Mouse (Mus musculus): ENCODE data around the gene Fmc1. TPM values are rescaled to one million over a fixed set of nuclear protein-coding genes. Genes with fewer than 3 reads are reported as not detected.
"Not testable (repeated sequence)": the region's sequence is repeated elsewhere in the genome, so short reads cannot be mapped to it uniquely, and the experiment has no call there.

Fmc1 gene
- 10 to 100 TPM; 55.8 to 57.9 TPM for total RNA-seq (2021)
- long read RNA-seq, experiment 1, transcript Fmc1-201 (2 exons, 479 nt): major isoform, 18 of 19 reads
- long read RNA-seq, experiment 1, partial matches to known transcripts: 1 of 19 reads
- long read RNA-seq, experiment 1, other reads (novel, unspliced or antisense): 0 of 19 reads
- long read RNA-seq, experiment 2, transcript Fmc1-201 (2 exons, 479 nt): major isoform, 17 of 18 reads
- long read RNA-seq, experiment 2, partial matches to known transcripts: 1 of 18 reads
- long read RNA-seq, experiment 2, other reads (novel, unspliced or antisense): 0 of 18 reads

DNA sequence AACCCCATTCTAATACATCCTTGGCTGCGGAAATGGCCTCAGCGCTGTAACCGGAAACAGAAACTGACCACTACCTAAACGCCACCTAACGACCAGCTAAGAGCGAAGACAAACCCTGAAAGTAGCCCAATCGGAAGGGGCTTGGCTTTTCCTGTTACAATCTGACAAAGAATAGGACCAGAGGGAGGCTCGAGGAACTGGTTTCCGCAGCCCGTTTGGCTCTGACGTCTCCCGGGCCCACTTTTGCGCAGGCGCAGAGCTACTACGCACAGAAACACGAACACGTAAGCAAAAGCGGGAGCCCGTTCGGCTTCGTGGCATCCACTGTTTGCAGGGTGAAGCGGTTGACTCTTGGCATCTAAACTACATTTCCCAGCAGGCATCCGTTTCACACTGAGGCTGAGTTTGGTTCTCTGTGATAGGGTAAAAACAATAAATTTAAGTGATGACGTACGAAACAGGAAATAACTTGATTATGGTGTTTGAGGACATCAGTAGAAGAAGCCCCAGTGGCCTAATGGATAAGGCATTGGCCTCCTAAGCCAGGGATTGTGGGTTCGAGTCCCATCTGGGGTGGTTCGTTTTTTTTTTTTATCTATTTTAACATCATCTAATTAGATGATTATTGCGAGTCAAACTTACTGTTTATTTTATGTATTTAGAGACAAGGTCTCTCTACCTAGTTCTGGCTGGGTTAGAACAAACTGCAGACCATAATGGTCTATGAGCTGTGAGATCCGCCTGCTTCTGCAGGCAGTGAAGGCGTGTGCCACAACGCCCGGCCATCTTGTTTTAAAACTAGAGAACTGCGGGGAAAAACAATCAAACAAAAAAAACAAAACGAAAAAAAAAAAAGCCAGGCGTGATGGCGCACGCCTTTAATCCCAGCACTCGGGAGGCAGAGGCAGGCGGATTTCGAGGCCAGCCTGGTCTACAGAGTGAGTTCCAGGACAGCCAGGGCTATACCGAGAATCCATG is at the start of gene Fmc1:
Gene Fmc1, plus strand, starts transcription at position 75 of the 978 bp plus-strand sequence.
- peak; percentile 97 to 99 for DNase-seq (ENCODE audit: low spot score in 2 of 2)

DNA sequence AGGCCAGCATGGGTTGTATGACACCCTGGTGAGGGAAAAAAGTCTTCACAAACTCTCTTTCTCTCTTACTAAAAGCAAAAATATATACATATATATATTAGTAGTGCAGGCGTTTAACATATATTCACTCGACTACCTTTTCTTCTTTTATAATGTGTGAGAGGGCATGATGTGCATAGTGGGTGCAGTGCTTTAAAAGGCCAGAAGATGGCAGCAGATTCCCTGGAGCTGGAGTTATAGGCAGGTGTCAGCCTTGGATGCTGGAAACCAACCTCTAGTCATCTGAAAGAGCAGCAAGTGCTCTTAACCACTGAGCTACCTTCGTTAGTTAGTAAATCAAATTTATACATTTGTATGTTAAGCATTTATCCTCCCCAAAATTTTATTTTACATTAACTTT is 40.8 kb upstream of the Fmc1 start:
- peak in 1 of 2 experiments; percentile 18 for DNase-seq (ENCODE audit: low spot score in 2 of 2)

DNA sequence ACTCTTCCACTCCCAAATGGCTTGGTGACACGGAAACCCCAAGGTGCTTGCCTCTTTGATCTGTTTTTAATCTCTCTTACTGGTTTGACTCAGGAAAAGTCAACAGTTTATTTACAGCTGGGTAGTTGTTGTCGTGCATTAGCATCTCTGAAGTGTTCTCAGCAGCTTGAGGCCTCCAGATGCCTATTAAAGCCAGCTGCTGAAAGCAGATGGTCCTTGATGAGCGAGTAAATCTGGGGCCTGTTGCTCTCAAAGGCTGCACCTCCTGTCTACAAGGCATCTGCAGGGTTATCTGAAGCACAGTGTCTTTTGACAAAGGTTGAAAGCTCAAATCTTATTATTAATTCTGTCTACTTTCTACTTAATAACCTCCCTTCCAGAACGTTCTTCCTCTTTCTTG is 37.7 kb upstream of the Fmc1 start:
- DNase-seq (ENCODE audit: low spot score in 2 of 2): no peak

DNA sequence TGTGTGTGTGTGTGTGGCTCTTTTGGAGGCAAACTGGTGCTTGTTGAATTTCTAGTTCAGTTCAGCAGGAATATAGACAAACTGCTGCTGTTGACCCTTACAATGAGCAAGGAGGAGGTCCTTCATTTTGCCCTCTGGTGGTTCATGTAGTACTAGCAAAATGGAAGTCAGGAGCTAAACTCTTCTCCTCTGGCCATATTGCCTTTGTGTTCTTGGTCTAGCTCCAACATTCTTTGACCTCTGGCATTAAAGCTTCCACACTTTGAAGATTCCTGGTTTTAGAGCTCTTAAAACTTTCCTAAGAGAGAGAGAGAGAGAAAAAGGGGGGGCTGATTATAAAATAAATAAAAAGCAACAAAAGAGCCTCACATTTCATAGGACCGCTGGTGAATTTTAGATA is 21.2 kb upstream of the Fmc1 start:
- DNase-seq (ENCODE audit: low spot score in 2 of 2): no peak

DNA sequence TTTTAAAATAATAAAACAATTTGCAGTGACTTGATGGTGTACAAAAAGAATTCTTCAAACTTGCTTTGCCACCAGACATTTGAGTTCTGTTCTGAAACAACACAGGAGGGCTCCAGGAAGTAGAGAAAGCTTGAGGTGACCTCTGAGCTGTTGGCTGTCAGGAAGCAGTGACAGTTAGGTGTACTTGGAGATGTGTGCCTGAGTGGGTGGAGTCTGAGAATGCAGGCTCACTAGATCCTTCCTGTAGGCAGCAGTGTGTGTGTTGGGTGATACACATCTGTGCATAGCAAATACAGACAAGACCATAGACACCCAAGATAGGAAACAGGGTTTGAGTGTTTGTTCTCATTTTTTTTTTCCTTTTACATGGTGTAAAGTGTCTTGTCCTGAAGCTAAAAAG is 20.5 kb upstream of the Fmc1 start:
- no peak for DNase-seq (ENCODE audit: low spot score in 2 of 2)

DNA sequence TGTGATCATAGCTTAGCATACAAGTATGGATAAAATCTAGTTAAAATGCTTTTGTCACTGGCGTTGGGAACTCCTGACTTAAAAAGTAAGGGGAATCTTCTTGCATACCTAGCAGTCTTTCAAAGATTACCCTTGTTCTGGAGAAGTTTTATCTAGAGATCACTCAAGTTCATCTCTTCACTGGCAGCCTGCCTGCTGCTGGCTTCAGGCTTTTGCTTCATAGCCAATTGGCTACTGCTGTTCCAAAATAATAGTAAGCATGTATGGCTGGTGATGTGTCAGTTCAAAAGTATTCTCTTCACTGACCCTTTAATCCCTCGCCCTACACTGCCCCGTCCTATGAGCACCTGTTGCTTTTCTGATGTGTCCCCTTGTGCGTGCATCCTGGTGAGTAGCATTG is 18.1 kb upstream of the Fmc1 start:
- no peak for DNase-seq (ENCODE audit: low spot score in 2 of 2)

DNA sequence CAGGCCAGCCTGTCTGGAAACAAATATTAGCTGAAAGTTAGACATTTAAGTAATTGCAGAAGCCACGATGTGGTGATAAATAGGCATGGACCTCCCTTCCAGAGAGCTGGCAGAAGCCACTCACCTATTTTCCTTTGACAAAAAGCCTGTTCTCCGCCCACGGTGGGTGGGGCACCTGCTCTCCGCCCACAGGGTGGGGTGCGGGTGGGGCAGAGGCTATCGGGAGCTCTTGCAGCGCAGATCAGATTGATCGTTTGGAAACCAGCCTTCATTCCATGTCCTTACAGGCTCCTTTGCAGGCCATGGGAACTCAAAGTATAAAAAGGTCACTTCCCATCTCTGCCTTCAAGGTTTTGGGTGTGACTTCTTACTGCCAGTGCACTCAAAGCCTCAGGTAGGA is 9.5 kb upstream of the Fmc1 start:
- no peak for DNase-seq (ENCODE audit: low spot score in 2 of 2)

DNA sequence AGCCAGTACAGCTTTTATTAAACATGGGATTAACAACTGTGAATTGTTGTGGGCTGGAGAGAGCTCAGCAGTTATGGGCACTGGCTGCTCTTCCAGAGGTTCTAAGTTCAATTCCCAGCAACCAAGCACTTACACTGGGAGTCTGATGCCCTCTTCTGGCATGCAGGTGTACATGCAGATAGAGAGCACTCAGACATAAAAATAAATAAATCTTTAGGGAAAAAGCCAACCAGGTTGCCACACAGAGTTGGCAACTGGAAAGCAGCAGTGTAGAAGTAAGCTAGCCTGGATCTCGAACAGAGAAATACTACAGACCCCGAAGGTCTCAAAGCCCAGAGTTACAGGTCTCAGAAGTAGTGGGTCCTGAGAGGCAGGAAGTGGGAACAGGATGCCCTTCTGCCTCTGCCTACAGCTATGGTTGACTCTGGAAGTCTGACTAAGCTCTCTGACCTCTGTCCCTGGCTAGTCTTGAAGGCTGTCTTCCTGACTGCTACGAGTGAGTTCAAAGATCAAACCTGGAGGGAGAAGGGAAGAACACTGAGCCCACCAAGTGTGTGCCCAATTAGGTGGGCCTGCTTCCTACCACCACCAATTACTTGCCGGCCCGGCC is 2.0 kb upstream of the Fmc1 start:
- DNase-seq (ENCODE audit: low spot score in 2 of 2): no peak

DNA sequence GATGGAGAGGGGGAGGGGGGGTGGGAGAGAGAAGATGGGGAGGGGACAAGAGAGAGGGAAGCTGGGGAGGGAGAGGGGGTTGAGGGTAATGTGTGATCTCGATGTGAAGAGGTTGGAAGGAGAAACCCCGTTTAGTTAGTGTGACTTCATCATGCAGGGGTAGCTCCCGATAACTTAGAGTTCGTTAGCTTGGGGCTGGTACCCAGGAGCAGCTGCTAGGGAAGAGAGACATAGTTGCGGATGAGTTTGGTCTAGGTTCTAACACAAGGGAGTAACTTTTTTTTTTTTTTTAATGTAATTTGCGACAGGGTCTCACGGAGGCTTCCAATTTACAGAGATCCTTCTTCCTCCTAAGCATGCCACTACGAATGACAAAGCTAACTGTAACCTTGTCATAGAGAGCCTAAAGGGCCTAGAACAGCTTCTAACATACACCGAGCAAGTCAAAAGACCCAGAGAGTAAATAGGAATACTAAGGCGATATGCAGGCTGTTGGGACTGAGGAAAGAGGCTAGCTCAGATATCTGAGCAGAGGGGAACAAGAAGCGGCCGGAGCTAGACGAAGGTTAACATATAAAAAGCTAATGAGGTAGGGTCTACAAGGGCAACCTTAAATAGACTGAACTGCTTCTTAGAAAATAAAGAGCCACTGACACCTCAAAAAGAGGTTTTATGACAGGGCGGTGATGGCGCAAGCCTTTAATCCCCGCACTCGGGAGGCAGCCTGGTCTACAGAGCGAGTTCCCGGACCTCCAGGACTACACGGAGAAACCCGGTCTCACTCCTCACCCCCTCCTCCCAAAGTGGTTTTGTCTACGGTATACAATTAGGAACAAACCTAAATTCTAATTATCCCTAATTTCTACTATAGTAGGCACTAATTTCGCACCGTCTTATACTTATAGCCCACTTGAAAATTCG is 542 bp upstream of the Fmc1 start:
- peak in 1 of 2 experiments; percentile 45 for DNase-seq (ENCODE audit: low spot score in 2 of 2)

DNA sequence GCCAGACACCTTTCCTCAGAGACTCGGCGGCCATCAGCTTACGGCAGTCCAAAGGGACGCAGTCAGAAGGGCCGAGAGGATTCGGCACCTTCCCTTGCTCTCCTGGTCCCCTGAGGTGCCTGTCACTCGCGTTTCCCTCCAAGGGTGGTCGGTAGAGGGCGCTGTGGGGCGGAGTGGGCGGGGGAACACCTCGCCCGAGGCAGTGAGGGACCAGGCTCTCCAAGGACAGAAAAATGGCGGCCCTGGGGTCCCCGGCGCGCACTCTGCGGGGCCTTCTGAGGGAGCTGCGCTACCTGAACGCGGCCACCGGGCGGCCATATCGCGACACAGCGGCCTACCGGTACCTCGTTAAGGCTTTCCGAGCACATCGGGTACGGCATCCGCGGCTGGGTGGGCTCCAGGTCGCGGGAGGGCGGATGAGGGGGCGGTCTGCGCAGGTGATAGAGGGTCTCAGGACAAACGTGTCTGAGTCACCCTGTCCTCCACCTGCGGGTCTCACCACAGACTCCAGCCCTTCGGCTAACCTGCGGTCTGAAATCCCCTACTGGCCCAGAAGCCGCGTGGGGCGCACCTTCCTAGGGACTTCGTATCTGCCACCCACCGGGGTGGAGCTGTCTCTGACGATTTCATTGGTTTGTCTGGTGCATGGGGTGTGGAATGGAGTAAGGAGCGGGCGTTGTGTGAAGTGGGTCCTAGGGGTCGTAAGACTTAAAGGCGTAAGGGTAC is 1.5 kb downstream of the Fmc1 start:
- DNase-seq (ENCODE audit: low spot score in 2 of 2): peak; percentile 98 to 99

DNA sequence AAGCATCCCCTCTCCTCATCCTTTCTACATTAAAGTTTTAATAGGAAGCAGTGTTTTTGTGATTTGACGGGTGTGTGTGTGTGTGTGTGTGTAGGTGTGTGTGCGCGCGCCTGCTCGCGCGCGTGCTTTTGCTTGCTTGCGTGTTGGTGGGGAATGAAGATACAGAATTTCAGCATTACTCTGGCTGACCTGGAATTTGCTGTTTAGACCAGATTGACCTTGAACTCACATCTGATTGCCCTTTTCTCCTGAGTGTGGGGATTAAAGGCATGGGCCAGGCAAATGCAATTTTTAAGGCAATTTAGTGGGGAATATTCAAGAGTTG is 2.0 kb downstream of the Fmc1 start:
- DNase-seq (ENCODE audit: low spot score in 2 of 2): no peak

DNA sequence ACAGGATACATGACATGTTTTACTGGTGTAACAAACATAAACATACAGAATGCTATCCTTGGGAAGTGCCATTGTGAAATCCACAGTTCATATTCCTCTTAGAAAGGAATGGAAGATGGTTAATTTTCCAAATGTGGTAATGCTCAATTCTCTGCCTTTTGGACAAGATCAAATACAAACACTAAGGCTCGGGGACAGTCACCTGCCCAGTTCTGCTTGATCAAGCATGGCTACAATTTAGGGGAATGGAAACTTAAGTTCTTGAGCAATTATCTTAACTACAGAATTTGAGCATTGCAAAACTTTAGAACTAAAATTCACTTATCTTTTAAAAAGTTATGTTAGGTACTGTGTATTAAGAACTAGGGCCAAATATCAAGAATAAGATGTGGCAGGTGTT is 2.5 kb downstream of the Fmc1 start:
- no peak for DNase-seq (ENCODE audit: low spot score in 2 of 2)

DNA sequence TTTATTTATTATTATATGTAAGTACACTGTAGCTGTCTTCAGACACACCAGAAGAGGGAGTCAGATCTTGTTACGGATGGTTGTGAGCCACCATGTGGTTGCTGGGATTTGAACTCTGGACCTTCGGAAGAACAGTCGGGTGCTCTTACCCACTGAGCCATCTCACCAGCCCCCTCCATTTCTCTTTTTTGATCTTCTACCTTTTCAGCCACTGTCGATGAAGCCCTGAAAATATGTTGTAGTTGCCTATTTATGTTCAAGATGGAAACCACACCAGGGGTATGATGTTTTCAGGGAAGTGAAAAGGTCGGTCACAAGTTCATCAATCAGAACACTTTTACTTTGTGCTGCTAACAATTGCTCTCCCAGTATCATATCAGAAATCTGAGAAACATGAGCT is 10.8 kb downstream of the Fmc1 start:
- DNase-seq (ENCODE audit: low spot score in 2 of 2): not testable (repeated sequence)

DNA sequence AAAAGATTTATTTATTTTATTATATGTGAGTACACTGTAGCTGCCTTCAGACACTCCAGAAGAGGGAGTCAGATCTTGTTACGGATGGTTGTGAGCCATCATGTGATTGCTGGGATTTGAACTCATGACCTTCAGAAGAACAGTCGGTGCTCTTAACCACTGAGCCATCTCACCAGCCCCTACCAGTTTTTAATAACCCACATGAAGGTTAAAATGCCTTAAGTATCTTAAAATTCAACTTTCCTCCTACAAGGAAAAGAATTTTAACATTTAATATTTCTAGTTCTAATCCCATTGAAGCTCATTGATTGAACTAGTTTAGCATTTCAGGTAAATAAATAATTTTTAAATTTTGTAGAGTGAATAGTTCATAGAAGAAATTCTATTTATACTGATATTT is 13.7 kb downstream of the Fmc1 start:
- not testable (repeated sequence) for DNase-seq (ENCODE audit: low spot score in 2 of 2)

DNA sequence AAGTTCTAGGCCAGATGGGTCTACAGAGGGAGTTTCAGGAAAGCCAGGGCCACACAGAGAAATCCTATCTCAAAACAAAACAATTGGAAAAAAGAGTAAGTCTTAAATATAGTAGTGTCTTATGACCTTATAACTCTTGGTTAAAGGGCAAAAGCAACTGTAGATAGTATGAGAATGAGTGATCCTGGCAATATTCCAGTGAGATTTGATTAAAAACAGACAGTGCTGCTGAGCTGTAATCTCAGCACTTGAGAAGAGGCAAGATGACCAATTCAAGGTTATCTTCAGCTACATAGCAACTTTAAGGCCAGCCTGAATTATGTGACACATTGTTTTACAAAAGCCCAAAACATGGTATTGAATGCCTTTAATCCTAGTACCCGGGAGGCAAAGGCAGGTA is 14.4 kb downstream of the Fmc1 start:
- no peak for DNase-seq (ENCODE audit: low spot score in 2 of 2)

DNA sequence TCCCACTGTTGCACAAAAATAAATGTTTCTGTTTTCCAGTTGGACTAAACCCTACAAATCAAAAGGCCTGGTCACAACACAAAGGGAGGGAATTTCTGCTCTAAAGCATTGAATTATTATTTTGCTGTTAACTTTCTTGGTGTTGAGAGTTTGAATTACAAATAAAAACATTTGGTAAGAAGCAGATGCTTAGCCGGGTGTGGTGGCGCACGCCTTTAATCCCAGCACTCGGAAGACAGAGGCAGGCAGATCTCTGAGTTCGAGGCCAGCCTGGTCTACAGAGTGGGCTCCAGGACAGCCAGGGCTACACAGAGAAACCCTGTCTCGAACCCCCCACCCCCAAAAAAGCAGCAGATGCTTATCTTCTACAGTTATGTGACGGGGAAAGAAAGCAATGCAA is 15.3 kb downstream of the Fmc1 start:
- not testable (repeated sequence) for DNase-seq (ENCODE audit: low spot score in 2 of 2)

DNA sequence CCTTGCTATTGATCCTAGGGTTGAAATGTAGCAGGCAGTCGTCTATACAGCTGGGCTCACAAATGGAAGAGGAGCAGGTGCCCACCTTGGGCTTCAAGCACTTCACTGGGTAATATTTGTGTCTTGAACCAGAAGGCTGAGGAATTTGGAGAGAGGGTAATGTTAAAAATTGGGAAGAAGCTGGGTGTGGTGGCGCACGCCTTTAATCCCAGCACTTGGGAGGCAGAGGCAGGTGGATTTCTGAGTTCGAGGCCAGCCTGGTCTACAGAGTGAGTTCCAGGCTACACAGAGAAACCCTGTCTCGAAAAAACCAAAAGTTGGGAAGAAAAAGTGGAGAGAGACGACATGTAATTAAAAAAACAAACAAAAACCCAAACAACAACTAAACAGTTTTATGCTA is 16.5 kb downstream of the Fmc1 start:
- not testable (repeated sequence) for DNase-seq (ENCODE audit: low spot score in 2 of 2)

DNA sequence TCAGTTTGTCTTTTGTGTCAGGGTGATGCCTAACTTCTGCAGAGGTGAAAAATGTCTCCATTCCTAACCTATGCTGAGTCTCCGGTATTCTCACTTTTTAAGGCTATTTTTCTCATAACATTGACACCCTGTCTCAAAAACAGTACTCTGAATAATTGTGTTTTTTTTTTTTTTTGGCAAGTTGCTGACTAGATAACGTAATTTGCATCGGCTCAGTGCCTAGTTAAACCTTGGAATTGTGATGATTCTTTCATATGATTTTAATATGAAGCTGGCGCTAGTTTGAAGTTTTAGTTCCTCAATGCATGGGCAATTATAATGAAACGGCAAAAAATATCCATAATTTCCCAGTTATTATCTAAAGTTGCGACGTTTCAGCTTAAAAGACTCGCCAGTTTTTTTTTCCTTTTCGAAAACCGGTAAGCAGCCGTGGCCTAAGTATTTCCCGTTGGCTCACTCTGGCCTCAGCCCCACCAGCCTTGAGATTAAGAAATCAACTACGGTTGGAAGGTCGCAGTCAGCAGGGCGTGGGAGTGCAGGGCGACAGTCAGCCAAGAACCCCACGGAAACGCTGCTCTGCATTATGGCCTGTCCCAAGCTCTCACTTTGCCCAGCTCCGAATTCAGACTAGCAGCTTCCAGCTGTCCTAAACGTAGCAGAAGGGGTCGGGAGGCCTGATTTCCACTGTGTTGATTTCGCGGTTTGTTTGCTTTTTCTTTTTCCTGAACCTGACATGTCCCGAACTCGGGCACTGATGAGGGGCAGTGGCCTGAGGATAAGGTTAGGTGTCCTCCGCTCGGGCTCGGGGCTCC is 17.2 kb downstream of the Fmc1 start:
- peak in 1 of 2 experiments; percentile 37 for DNase-seq (ENCODE audit: low spot score in 2 of 2)

Data from left cerebral cortex, adult 18-20 months (tissue).